Mouse (Mus musculus): ENCODE measurements around the gene Wasf3. TPM values are rescaled to one million over a fixed set of nuclear protein-coding genes. Genes with fewer than 3 reads are reported as not detected.

The Wasf3 gene
- total RNA-seq (2023), result not detected

GRCm38 (mm10) chr5:146384935-146385591, at the start of gene Wasf3:
Gene Wasf3 (plus strand): TSS chr5:146384985.

GRCm38 (mm10) chr5:146481665-146482064, 96.9 kb downstream of the Wasf3 start, which contains the start of gene Gm6408:
Gene Gm6408 (plus strand): TSS chr5:146481965.

GRCm38 (mm10) chr5:146491063-146491462, 106.3 kb downstream of the Wasf3 start, which contains the start of gene Gm6370:
Gene Gm6370 (plus strand): TSS chr5:146491363.

GRCm38 (mm10) chr5:146502099-146502498, 117.3 kb downstream of the Wasf3 start, which contains the start of gene 4930449I24Rik:
Gene 4930449I24Rik (plus strand): TSS chr5:146502399.

GRCm38 (mm10) chr5:146513823-146514222, 129.0 kb downstream of the Wasf3 start, which contains the start of gene Gm3402:
Gene Gm3402 (plus strand): TSS chr5:146514123.

Other genes with a start within 250 kb of the Wasf3 start
- gene Gm5565, start 224.4 kb upstream of the Wasf3 start, total RNA-seq (2023), result not detected
- not detected for gene Gm6309, start 214.3 kb upstream of the Wasf3 start, total RNA-seq (2023)
- gene 1700001J03Rik, start 199.7 kb upstream of the Wasf3 start, total RNA-seq (2023), result under 1 TPM; 0.46 to 0.55 TPM
- gene Rnf6, start 163.4 kb upstream of the Wasf3 start, total RNA-seq (2023), result 10 to 100 TPM; 29.3 to 32.6 TPM
- gene Cdk8, start 153.8 kb upstream of the Wasf3 start, total RNA-seq (2023), result 10 to 100 TPM; 22.5 to 22.6 TPM
- not detected for gene Gm6408, start 97.0 kb downstream of the Wasf3 start, total RNA-seq (2023)
- not detected for gene Gm6370, start 106.4 kb downstream of the Wasf3 start, total RNA-seq (2023)
- gene 4930449I24Rik, start 117.4 kb downstream of the Wasf3 start, total RNA-seq (2023), result not detected
- not detected for gene Gm3402, start 129.1 kb downstream of the Wasf3 start, total RNA-seq (2023)
- not detected for gene Gm3404, start 140.8 kb downstream of the Wasf3 start, total RNA-seq (2023)
- not detected for gene Gm3409, start 152.7 kb downstream of the Wasf3 start, total RNA-seq (2023)
- not detected for gene Gm3415, start 171.2 kb downstream of the Wasf3 start, total RNA-seq (2023)
- gene Gpr12, start 200.3 kb downstream of the Wasf3 start, total RNA-seq (2023), result not detected

Measured in neutrophil, adult 83 days (primary cell).